Mouse (Mus musculus): ENCODE data around the gene Lhpp.

DNA sequence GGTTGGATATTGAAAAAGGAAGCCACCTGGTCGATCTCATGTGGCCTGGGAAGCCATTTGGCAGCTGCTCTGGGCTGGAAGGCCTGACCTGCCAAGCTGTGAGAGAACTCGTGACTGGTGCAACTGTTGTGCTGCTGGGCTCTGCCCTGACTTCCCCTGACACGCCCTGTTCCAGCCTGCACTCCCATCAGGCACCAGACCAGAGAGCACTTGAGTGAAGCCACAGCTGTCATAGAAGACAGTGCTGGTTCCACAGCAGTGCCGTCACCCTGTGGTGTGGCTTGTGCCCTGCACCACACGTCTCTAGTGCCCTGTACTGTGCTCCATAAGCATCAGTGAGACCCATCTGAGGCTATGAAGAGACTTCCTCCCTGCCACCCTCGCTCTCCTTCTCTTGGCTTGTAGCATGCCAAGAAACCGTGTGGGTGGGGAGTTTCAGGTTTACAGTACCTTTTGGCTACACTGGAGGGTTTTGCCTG, 62.1 kb downstream of the Lhpp start:
- TF ChIP-seq CTCF (conservative IDR thresholded peaks at IDR 0.05; ENCODE audit: insufficient read depth, insufficient read length, low read depth, low read length) (no peak), POLR2A (IDR thresholded peaks at IDR 0.05; ENCODE audit: low read depth, low read length) (no peak)
